Mouse (Mus musculus) urinary bladder, postnatal 14 days (tissue): ENCODE data around the gene Nsf.

Experiments used
- DNase-seq: peaks from one replicate; pipeline ENCODE4 v3.0.0; 2021; ENCODE audit warnings: low spot score

The Nsf gene

GRCm38 (mm10) chr11:103941351-103941750, 12.5 kb downstream of the Nsf start:
- DNase-seq: no peak

GRCm38 (mm10) chr11:103940887-103941286, 13.0 kb downstream of the Nsf start:
- no peak for DNase-seq

- no peak for DNase-seq
Measured at GRCm38 (mm10) chr11:103937976-103938728, 15.7 kb downstream of the Nsf start.

- DNase-seq: no peak
Measured at GRCm38 (mm10) chr11:103937451-103937850, 16.4 kb downstream of the Nsf start.

- no peak for DNase-seq
Measured at GRCm38 (mm10) chr11:103935717-103936116, 18.1 kb downstream of the Nsf start.

GRCm38 (mm10) chr11:103933886-103934285, 20.0 kb downstream of the Nsf start:
- no peak for DNase-seq

GRCm38 (mm10) chr11:103923957-103924356, 29.9 kb downstream of the Nsf start:
- no peak for DNase-seq

GRCm38 (mm10) chr11:103923272-103923671, 30.6 kb downstream of the Nsf start:
- DNase-seq: no peak

- DNase-seq: no peak
Measured at GRCm38 (mm10) chr11:103922812-103923211, 31.0 kb downstream of the Nsf start.

- peak; percentile 59 for DNase-seq
Measured at GRCm38 (mm10) chr11:103920665-103921064, 33.2 kb downstream of the Nsf start.

- DNase-seq: no peak
Measured at GRCm38 (mm10) chr11:103916807-103917206, 37.0 kb downstream of the Nsf start.

GRCm38 (mm10) chr11:103915686-103916085, 38.2 kb downstream of the Nsf start:
- DNase-seq: no peak

GRCm38 (mm10) chr11:103910993-103911585, 42.8 kb downstream of the Nsf start:
- no peak for DNase-seq

GRCm38 (mm10) chr11:103910531-103910930, 43.3 kb downstream of the Nsf start:
- no peak for DNase-seq

GRCm38 (mm10) chr11:103909809-103910208, 44.0 kb downstream of the Nsf start:
- DNase-seq: no peak

- no peak for DNase-seq
Measured at GRCm38 (mm10) chr11:103909396-103909795, 44.5 kb downstream of the Nsf start.

GRCm38 (mm10) chr11:103906051-103906719, 47.7 kb downstream of the Nsf start:
- DNase-seq: no peak

GRCm38 (mm10) chr11:103905506-103905905, 48.4 kb downstream of the Nsf start:
- no peak for DNase-seq

GRCm38 (mm10) chr11:103901581-103901966, 52.3 kb downstream of the Nsf start:
- no peak for DNase-seq

- peak; percentile 60 for DNase-seq
Measured at GRCm38 (mm10) chr11:103900803-103901580, 52.9 kb downstream of the Nsf start.

- no peak for DNase-seq
Measured at GRCm38 (mm10) chr11:103896966-103897750, 56.7 kb downstream of the Nsf start.

- no peak for DNase-seq
Measured at GRCm38 (mm10) chr11:103896056-103896455, 57.8 kb downstream of the Nsf start.
